Mouse (Mus musculus) neural tube, embryonic 15.5 days (tissue): ENCODE data around the gene Wwox. TPM values are rescaled to one million over a fixed set of nuclear protein-coding genes. Genes with fewer than 3 reads are reported as not detected.

Experiments used
- ATAC-seq: fragments of 200-750 bp; cut with Nextera tagmentation; 2 replicates; pipeline ENCODE4 v1.8.0; 2017; ENCODE audit warnings: mild to moderate bottlenecking, moderate TSS enrichment, moderate library complexity; ENCODE audit not compliant: low FRiP score
- H3K27ac ChIP-seq: fragments of 300-500 bp; sonication (generic); replicated peaks from 2 replicates; pipeline ENCODE4 v1.5.1; 2015; ENCODE audit warnings: mild to moderate bottlenecking, inconsistent platforms
- H3K27me3 ChIP-seq: fragments of 300-500 bp; sonication (generic); replicated peaks from 2 replicates; pipeline ENCODE4 v1.6.1; 2015; ENCODE audit warnings: inconsistent platforms
- H3K36me3 ChIP-seq: fragments of 300-500 bp; sonication (generic); 2 replicates; pipeline ENCODE4 v1.6.1; 2015; ENCODE audit warnings: inconsistent platforms
- H3K4me1 ChIP-seq: fragments of 300-500 bp; sonication (generic); 2 replicates; pipeline ENCODE4 v1.6.1; 2015; ENCODE audit warnings: inconsistent platforms
- H3K4me2 ChIP-seq: fragments of 300-500 bp; sonication (generic); 2 replicates; pipeline ENCODE4 v1.6.1; 2015; ENCODE audit warnings: inconsistent platforms, mild to moderate bottlenecking, moderate library complexity
- H3K4me3 ChIP-seq: fragments of 300-500 bp; sonication (generic); replicated peaks from 2 replicates; pipeline ENCODE4 v1.5.1; 2015; ENCODE audit warnings: mild to moderate bottlenecking, inconsistent platforms
- H3K9ac ChIP-seq: fragments of 300-500 bp; sonication (generic); replicated peaks from 2 replicates; pipeline ENCODE4 v1.6.1; 2015; ENCODE audit warnings: mild to moderate bottlenecking, inconsistent platforms
- H3K9me3 ChIP-seq: fragments of 300-500 bp; sonication (generic); replicated peaks from 2 replicates; pipeline ENCODE4 v1.6.1; 2016; ENCODE audit warnings: inconsistent platforms
- WGBS: fragments of 180-500 bp; shearing (Covaris S2); methylation state at CpG from one replicate; pipeline ENCODE4 v1.1.7; 2015; ENCODE audit warnings: mixed read lengths; 5-methylcytosine and 5-hydroxymethylcytosine counted together
- polyA plus RNA-seq: library from polyadenylated mRNA; unstranded; fragments of >200 nt; fragmentation: Nextera tagmentation; extraction: Ambion mirVana; gene quantifications from 2 replicates; pipeline ENCODE4 v1.2.1, GENCODE M21; 2015

Gene Wwox
- polyA plus RNA-seq: 12.9 and 13.2 TPM in 2 replicates

GRCm38 (mm10) chr8:114439334-114440204 lies at the start of gene Wwox:
Gene Wwox (plus strand): TSS chr8:114439655.
- H3K4me1 ChIP-seq: peaks cover 16% of the 10 kb centered on the region
- peak within 1 kb of the TSS; percentile 85 for H3K27ac ChIP-seq
- peak within 1 kb of the TSS; percentile 76 for H3K9ac ChIP-seq
- H3K27me3 ChIP-seq: no peaks in the 10 kb centered on the region
- no peaks in the 10 kb centered on the region for H3K9me3 ChIP-seq
- H3K4me3 ChIP-seq: peak within 1 kb of the TSS; percentile 86
- under 1% methylated on average over 54 of the region's 54 CpGs for WGBS
- no peaks in the 10 kb centered on the region for H3K36me3 ChIP-seq
- ATAC-seq: peak; percentile 98
- peak within 1 kb of the TSS; percentile 96 for H3K4me2 ChIP-seq

- no peaks in the 10 kb centered on the region for H3K27me3 ChIP-seq
- no peak overlapping the region for H3K4me3 ChIP-seq
- no peak overlapping the region for H3K4me2 ChIP-seq
- ATAC-seq: no peak
- H3K9ac ChIP-seq: no peak overlapping the region
- H3K27ac ChIP-seq: no peak overlapping the region
- 87% methylated on average over 11 of the region's 13 CpGs for WGBS
- no peaks in the 10 kb centered on the region for H3K36me3 ChIP-seq
- H3K4me1 ChIP-seq: no peaks in the 10 kb centered on the region
- no peaks in the 10 kb centered on the region for H3K9me3 ChIP-seq
Measured at GRCm38 (mm10) chr8:114390465-114391254, 48.8 kb upstream of the Wwox start.

GRCm38 (mm10) chr8:114398326-114398725 lies 41.1 kb upstream of the Wwox start:
- H3K9me3 ChIP-seq: no peaks in the 10 kb centered on the region
- no peak for ATAC-seq
- no peaks in the 10 kb centered on the region for H3K4me1 ChIP-seq
- H3K27me3 ChIP-seq: no peaks in the 10 kb centered on the region
- no peak overlapping the region for H3K4me3 ChIP-seq
- H3K36me3 ChIP-seq: no peaks in the 10 kb centered on the region
- 87% methylated on average over 5 of the region's 5 CpGs for WGBS
- H3K27ac ChIP-seq: no peak overlapping the region
- no peak overlapping the region for H3K9ac ChIP-seq
- H3K4me2 ChIP-seq: no peak overlapping the region

GRCm38 (mm10) chr8:114399273-114399672 lies 40.2 kb upstream of the Wwox start:
- Histone ChIP-seq H3K9me3 (no peaks in the 10 kb centered on the region), H3K27ac (no peak overlapping the region), H3K36me3 (no peaks in the 10 kb centered on the region), H3K4me1 (no peaks in the 10 kb centered on the region), H3K27me3 (no peaks in the 10 kb centered on the region), H3K9ac (no peak overlapping the region), H3K4me2 (no peak overlapping the region), H3K4me3 (no peak overlapping the region)
- no peak for ATAC-seq
- WGBS: 94% methylated on average over 5 of the region's 5 CpGs

- WGBS: 52% methylated on average over 7 of the region's 7 CpGs
- Histone ChIP-seq H3K27ac (no peak overlapping the region), H3K4me1 (no peaks in the 10 kb centered on the region), H3K36me3 (no peaks in the 10 kb centered on the region), H3K9me3 (no peaks in the 10 kb centered on the region), H3K27me3 (no peaks in the 10 kb centered on the region), H3K9ac (no peak overlapping the region), H3K4me2 (no peak overlapping the region), H3K4me3 (no peak overlapping the region)
- ATAC-seq: no peak
Measured at GRCm38 (mm10) chr8:114401679-114402078, 37.8 kb upstream of the Wwox start.

GRCm38 (mm10) chr8:114411421-114411820 lies 28.0 kb upstream of the Wwox start:
- 76% methylated on average over 3 of the region's 3 CpGs for WGBS

GRCm38 (mm10) chr8:114417786-114418185 lies 21.7 kb upstream of the Wwox start, which contains the start of gene Clec3a:
Gene Clec3a (plus strand): TSS chr8:114418086.
- WGBS: 84% methylated on average over 8 of the region's 8 CpGs

More at GRCm38 (mm10) chr8:114411421-114411820, 28.0 kb upstream of the Wwox start:
- no peaks in the 10 kb centered on the region for H3K9me3 ChIP-seq
- H3K36me3 ChIP-seq: no peaks in the 10 kb centered on the region
- no peak overlapping the region for H3K9ac ChIP-seq
- H3K4me3 ChIP-seq: no peak overlapping the region
- H3K27me3 ChIP-seq: no peaks in the 10 kb centered on the region
- H3K4me1 ChIP-seq: no peaks in the 10 kb centered on the region
- ATAC-seq: no peak
- H3K4me2 ChIP-seq: no peak overlapping the region
- H3K27ac ChIP-seq: no peak overlapping the region

GRCm38 (mm10) chr8:114418486-114418885 lies 21.0 kb upstream of the Wwox start:
- Histone ChIP-seq H3K4me2 (no peak overlapping the region), H3K9me3 (no peaks in the 10 kb centered on the region), H3K4me1 (no peaks in the 10 kb centered on the region), H3K9ac (no peak overlapping the region), H3K36me3 (no peaks in the 10 kb centered on the region), H3K27me3 (no peaks in the 10 kb centered on the region), H3K4me3 (no peak overlapping the region), H3K27ac (no peak overlapping the region)
- 87% methylated on average over 5 of the region's 5 CpGs for WGBS
- ATAC-seq: no peak

More at GRCm38 (mm10) chr8:114417786-114418185, 21.7 kb upstream of the Wwox start, which contains the start of gene Clec3a:
- no peak within 1 kb of the TSS for H3K9ac ChIP-seq
- no peak within 1 kb of the TSS for H3K27ac ChIP-seq
- H3K27me3 ChIP-seq: no peaks in the 10 kb centered on the region
- no peaks in the 10 kb centered on the region for H3K4me1 ChIP-seq
- H3K9me3 ChIP-seq: no peaks in the 10 kb centered on the region
- no peak within 1 kb of the TSS for H3K4me2 ChIP-seq
- no peak within 1 kb of the TSS for H3K4me3 ChIP-seq
- ATAC-seq: no peak
- H3K36me3 ChIP-seq: no peaks in the 10 kb centered on the region

GRCm38 (mm10) chr8:114418904-114419303 lies 20.6 kb upstream of the Wwox start:
- Histone ChIP-seq H3K4me2 (no peak overlapping the region), H3K36me3 (no peaks in the 10 kb centered on the region), H3K27ac (no peak overlapping the region), H3K27me3 (no peaks in the 10 kb centered on the region), H3K4me3 (no peak overlapping the region), H3K9ac (no peak overlapping the region), H3K4me1 (no peaks in the 10 kb centered on the region), H3K9me3 (no peaks in the 10 kb centered on the region)
- WGBS: 76% methylated on average over 6 of the region's 6 CpGs
- ATAC-seq: no peak

- WGBS: 88% methylated on average over 4 of the region's 4 CpGs
- Histone ChIP-seq H3K4me1 (no peaks in the 10 kb centered on the region), H3K27ac (no peak overlapping the region), H3K4me3 (no peak overlapping the region), H3K4me2 (no peak overlapping the region), H3K36me3 (no peaks in the 10 kb centered on the region), H3K9ac (no peak overlapping the region), H3K9me3 (no peaks in the 10 kb centered on the region), H3K27me3 (no peaks in the 10 kb centered on the region)
- no peak for ATAC-seq
Measured at GRCm38 (mm10) chr8:114421544-114421943, 17.9 kb upstream of the Wwox start.

GRCm38 (mm10) chr8:114438236-114438635 lies 1.2 kb upstream of the Wwox start:
- no peak for ATAC-seq
- Histone ChIP-seq H3K36me3 (no peaks in the 10 kb centered on the region), H3K9me3 (no peaks in the 10 kb centered on the region), H3K9ac (no peak overlapping the region), H3K4me2 (no peak overlapping the region), H3K4me3 (no peak overlapping the region), H3K27ac (no peak overlapping the region), H3K4me1 (peaks cover 16% of the 10 kb centered on the region), H3K27me3 (no peaks in the 10 kb centered on the region)
- 6% methylated on average over 6 of the region's 6 CpGs for WGBS
